Mouse (Mus musculus) limb, embryonic 12.5 days (tissue): ENCODE measurements around the gene Ddx49. TPM values are rescaled to one million over a fixed set of nuclear protein-coding genes. Genes with fewer than 3 reads are reported as not detected.

Source experiments
- ATAC-seq: fragments of 200-750 bp; cut with Nextera tagmentation; 2 replicates; pipeline ENCODE4 v1.8.0; 2017; ENCODE audit warnings: low read depth, moderate TSS enrichment; ENCODE audit not compliant: insufficient number of reproducible peaks, insufficient read depth, low FRiP score, low TSS enrichment
- H3K27ac ChIP-seq: fragments of 300-500 bp; sonication (generic); 2 replicates; pipeline ENCODE4 v1.5.1; 2016; ENCODE audit warnings: mild to moderate bottlenecking, moderate library complexity
- H3K27me3 ChIP-seq: fragments of 300-500 bp; sonication (generic); 2 replicates; pipeline ENCODE4 v1.6.1; 2016; ENCODE audit warnings: mild to moderate bottlenecking, moderate library complexity
- H3K36me3 ChIP-seq: fragments of 300-500 bp; sonication (generic); 2 replicates; pipeline ENCODE4 v1.6.1; 2016; ENCODE audit warnings: mild to moderate bottlenecking, moderate library complexity
- H3K4me1 ChIP-seq: fragments of 300-500 bp; sonication (generic); replicated peaks from 2 replicates; pipeline ENCODE4 v1.6.1; 2016
- H3K4me2 ChIP-seq: fragments of 300-500 bp; sonication (generic); 2 replicates; pipeline ENCODE4 v1.6.1; 2016; ENCODE audit warnings: mild to moderate bottlenecking, moderate library complexity
- H3K4me3 ChIP-seq: fragments of 300-500 bp; sonication (generic); replicated peaks from 2 replicates; pipeline ENCODE4 v1.5.1; 2016; ENCODE audit warnings: mild to moderate bottlenecking
- H3K9ac ChIP-seq: fragments of 300-500 bp; sonication (generic); replicated peaks from 2 replicates; pipeline ENCODE4 v1.6.1; 2016; ENCODE audit warnings: mild to moderate bottlenecking, moderate library complexity
- H3K9me3 ChIP-seq: fragments of 300-500 bp; sonication (generic); 2 replicates; pipeline ENCODE4 v1.6.1; 2016; ENCODE audit warnings: mild to moderate bottlenecking, moderate library complexity
- WGBS: fragments of 180-500 bp; shearing (Covaris S2); methylation state at CpG from one replicate; pipeline ENCODE4 v1.1.7; 2016; 5-methylcytosine and 5-hydroxymethylcytosine counted together
- polyA plus RNA-seq: library from polyadenylated mRNA; unstranded; fragments of >200 nt; fragmentation: Nextera tagmentation; extraction: Ambion mirVana; gene quantifications from 2 replicates; pipeline ENCODE4 v1.2.1, GENCODE M21; 2016

The Ddx49 gene
- polyA plus RNA-seq, 1 experiment from 2014 or later, result 52.0 TPM

DNA sequence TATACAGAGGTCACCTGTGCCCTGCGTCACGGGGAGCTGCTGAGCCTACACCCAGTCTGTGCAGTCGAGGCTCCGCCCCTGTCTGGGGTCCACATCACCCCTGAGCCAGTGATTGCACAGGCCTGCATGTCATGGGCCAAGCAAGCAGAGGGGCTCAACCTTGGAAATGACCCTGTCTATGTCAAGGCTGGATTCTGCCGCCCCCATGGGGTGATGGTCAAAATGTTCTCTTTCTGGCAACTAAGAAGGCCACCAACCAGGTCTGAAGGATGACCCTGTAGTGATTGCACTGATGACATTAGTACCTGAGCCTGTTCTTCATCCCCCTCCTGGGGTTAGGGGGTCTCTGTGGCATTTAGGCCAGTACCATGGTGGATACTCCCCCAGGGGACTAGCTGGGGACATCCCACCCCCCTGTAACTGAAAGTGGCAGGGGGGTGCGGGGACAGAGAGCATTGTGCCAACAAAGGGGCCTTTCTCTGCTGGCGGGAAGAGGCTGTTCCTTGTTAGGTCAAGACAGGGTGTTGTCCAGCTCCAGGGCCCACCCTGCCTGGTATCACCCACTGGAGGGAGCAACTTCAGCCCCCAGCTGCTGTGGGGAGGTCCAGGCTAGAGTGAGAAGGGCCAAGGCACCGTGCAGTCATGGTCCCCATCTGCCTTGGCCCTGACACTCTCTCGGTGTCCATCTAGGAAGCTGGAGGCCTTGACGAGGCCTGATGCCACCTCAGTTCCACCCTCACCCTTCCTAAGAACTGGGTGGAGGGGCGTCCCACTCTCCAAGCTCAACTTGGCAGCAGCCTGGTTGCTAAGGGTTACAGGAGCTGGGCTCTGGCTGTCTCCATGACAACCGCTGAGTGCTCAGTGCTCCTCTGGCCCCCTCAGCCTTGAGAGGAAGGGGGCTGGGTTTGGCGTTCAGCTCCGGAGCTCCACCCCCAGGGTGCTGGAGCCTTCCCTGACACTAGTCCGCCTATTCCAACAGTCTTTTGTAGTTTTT lies 14.5 kb upstream of the Ddx49 start:
- Histone ChIP-seq H3K4me2 (peak overlapping the region; percentile 80), H3K27me3 (no peaks in the 10 kb centered on the region), H3K4me1 (peaks cover 32% of the 10 kb centered on the region), H3K9ac (peak overlapping the region; percentile 72), H3K9me3 (no peaks in the 10 kb centered on the region), H3K27ac (peak overlapping the region; percentile 84), H3K4me3 (peak overlapping the region; percentile 63), H3K36me3 (peaks cover 25% of the 10 kb centered on the region)
- WGBS, result 13% methylated on average over 15 of the region's 15 CpGs
- ATAC-seq, result peak; percentile 72

DNA sequence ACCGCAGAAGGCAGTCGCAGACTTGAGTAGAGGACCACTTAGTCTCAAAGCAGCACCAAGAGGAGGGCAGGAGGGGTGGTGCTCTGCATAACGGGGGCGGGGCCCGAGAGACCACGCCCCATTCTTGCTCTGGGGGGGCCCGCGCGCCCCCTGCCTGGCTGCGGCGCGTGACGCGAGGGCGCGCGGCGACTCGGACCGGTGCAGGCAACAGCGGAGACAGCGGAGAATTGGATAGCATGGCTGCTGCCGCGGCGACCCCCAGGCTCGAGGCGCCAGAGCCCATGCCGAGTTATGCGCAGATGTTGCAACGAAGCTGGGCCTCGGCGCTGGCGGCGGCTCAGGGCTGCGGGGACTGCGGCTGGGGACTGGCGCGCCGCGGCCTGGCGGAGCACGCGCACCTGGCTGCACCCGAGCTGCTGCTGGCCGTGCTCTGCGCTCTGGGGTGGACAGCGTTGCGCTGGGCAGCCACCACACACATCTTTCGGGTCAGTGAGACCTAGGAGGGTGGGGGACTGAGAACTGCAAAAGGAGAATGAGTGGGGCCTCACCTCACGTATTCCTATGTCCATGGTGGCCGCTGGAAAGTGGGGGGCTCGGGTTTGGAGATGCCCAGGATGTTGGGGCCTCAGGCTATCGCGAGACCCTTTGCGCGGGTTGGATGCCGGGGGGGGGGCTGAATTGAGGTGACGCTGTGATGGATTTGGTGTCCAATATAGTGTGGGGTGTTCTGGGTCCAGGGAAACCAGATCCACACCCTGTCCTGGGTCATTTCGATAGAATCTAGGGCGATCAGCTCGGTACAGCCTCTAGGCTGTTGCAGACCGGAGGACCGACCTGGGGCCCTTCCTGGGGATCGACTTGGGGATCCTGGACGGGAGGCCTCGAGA lies 13.6 kb upstream of the Ddx49 start, which contains the start of gene Cers1:
Gene Cers1, plus strand, starts transcription at position 152 of the 887 bp plus-strand sequence.
- Histone ChIP-seq H3K4me2 (peak within 1 kb of the TSS; percentile 80), H3K27ac (peak within 1 kb of the TSS; percentile 84), H3K9ac (peak within 1 kb of the TSS; percentile 72), H3K27me3 (no peaks in the 10 kb centered on the region), H3K4me3 (peak within 1 kb of the TSS; percentile 63), H3K9me3 (no peaks in the 10 kb centered on the region), H3K4me1 (peaks cover 32% of the 10 kb centered on the region), H3K36me3 (peaks cover 34% of the 10 kb centered on the region)
- peak; percentile 49 for ATAC-seq
- WGBS, result 2% methylated on average over 66 of the region's 66 CpGs

DNA sequence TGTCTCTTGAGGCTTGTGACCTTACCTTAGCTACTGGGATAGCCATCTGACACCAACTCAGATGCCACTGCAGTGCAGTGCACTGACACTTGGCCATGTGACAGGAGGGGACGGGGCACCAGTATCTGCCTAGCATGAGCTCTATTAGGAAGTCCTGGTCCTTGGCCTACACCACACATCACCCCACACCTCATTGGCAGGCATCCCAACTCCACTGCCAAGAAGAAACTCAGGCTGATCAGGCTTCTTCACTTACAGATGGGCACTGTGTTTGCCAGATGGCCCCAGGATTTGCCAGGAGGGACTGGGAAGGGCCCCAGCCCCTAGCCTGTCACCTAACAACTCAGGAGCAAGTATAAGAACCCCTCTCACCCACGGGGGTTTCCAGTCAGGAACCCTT lies 11.1 kb upstream of the Ddx49 start:
- H3K4me2 ChIP-seq, result no peak overlapping the region
- no peak overlapping the region for H3K27ac ChIP-seq
- ATAC-seq, result no peak
- H3K4me3 ChIP-seq, result no peak overlapping the region
- H3K9me3 ChIP-seq, result no peaks in the 10 kb centered on the region
- H3K36me3 ChIP-seq, result peaks cover 54% of the 10 kb centered on the region
- 91% methylated on average over 2 of the region's 2 CpGs for WGBS
- H3K9ac ChIP-seq, result no peak overlapping the region
- no peaks in the 10 kb centered on the region for H3K27me3 ChIP-seq
- peaks cover 32% of the 10 kb centered on the region for H3K4me1 ChIP-seq

DNA sequence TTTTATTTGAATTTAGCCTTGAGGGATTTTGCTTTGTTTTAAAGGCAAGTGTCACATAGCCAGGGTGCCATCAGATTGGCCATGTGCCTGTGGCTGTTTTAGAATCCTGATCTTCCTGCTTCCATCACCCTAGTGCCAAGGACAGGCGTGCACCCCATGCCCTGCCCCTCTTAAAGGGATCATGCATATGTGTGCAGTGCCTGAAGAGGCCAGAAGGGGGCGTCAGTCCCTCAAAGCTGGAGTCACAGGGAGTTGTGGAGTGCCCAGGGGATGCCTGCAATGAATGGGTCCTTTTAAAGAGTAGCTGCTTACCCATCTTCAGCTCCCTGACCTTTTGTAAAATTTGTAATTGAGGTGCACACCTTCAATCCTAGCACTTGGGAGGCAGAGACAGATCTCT lies 7.0 kb upstream of the Ddx49 start:
- Histone ChIP-seq H3K9me3 (no peaks in the 10 kb centered on the region), H3K27me3 (no peaks in the 10 kb centered on the region), H3K27ac (no peak overlapping the region), H3K4me3 (no peak overlapping the region), H3K4me2 (no peak overlapping the region), H3K36me3 (peaks cover 88% of the 10 kb centered on the region), H3K9ac (no peak overlapping the region), H3K4me1 (no peaks in the 10 kb centered on the region)
- WGBS, result 37% methylated on average over 2 of the region's 2 CpGs
- no peak for ATAC-seq

DNA sequence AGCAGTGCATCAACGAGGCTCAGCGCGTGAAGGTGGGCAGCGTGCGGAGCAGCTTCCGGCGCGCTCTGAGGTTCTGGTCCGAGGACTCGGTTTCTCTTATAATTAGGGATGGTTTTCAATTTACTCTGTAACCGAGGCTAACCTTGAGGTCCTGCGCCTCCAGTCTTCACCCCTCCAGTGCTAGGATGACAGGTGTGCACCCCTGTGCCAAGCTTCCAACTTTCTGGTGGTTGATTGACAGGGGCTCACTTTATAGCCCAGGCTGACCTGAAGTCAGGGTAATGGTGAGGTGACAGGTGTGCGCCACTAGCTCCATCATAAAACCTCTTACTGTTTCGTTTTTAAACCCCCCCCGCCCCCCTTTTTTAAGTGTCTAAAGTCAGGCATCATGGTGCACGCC lies 612 bp upstream of the Ddx49 start:
- Histone ChIP-seq H3K9ac (peak overlapping the region; percentile 76), H3K36me3 (peaks cover 59% of the 10 kb centered on the region), H3K4me3 (peak overlapping the region; percentile 77), H3K9me3 (no peaks in the 10 kb centered on the region), H3K27ac (peak overlapping the region; percentile 75), H3K4me1 (peaks cover 20% of the 10 kb centered on the region), H3K4me2 (peak overlapping the region; percentile 95), H3K27me3 (no peaks in the 10 kb centered on the region)
- no peak for ATAC-seq
- WGBS, result 4% methylated on average over 16 of the region's 16 CpGs

DNA sequence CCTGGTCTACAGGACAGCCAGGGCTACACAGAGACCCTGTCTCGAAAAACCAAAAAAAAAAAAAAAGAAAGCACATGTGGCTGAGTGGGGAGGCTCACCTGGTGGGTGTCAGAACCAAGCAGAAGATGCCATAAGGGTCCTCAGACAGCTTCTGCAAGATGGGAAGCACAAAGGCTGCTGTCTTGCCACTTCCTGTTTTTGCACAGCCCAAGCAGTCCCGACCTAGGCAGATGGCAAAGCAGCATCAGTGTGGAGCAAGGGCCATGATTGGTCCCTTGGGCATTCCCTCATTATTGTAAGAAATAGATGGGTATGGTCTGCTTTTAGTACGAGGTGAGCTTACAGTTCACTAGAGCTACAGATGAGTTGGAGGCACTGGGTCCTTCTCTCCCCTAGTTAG lies 1.4 kb downstream of the Ddx49 start:
- peaks cover 61% of the 10 kb centered on the region for H3K36me3 ChIP-seq
- peak overlapping the region; percentile 95; the same call in 1 of the 2 replicates for H3K4me2 ChIP-seq
- H3K4me1 ChIP-seq, result peaks cover 20% of the 10 kb centered on the region
- no peak for ATAC-seq
- H3K4me3 ChIP-seq, result peak overlapping the region; percentile 77; the same call in 1 of the 2 replicates
- H3K9ac ChIP-seq, result no peak overlapping the region
- 88% methylated on average over 3 of the region's 3 CpGs for WGBS
- no peaks in the 10 kb centered on the region for H3K9me3 ChIP-seq
- no peaks in the 10 kb centered on the region for H3K27me3 ChIP-seq
- H3K27ac ChIP-seq, result no peak overlapping the region

DNA sequence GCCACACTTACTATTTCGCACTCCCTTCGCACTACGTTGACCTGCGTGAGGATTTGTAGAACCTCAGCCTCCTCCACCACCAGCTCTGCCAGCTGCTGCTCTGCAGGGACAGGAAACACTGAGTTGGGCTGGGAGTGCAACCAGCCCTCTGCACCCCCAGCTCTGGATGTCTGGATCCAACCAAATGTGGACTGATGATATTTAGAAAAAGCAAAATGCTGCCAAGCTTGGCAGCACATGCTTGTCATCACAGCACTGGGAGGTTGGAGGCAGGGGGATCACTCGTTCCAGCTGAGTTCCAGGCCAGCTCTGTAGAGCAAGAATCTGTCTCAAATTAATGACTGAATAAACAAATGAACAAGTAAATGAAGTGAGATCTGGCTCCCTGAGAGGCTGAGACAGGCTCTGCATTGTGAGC lies 8.3 kb downstream of the Ddx49 start:
- Histone ChIP-seq H3K9ac (no peak overlapping the region), H3K27me3 (no peaks in the 10 kb centered on the region), H3K36me3 (peaks cover 98% of the 10 kb centered on the region), H3K4me2 (no peak overlapping the region), H3K27ac (no peak overlapping the region), H3K4me3 (no peak overlapping the region), H3K9me3 (no peaks in the 10 kb centered on the region), H3K4me1 (no peaks in the 10 kb centered on the region)
- no peak for ATAC-seq
- 57% methylated on average over 5 of the region's 5 CpGs for WGBS

DNA sequence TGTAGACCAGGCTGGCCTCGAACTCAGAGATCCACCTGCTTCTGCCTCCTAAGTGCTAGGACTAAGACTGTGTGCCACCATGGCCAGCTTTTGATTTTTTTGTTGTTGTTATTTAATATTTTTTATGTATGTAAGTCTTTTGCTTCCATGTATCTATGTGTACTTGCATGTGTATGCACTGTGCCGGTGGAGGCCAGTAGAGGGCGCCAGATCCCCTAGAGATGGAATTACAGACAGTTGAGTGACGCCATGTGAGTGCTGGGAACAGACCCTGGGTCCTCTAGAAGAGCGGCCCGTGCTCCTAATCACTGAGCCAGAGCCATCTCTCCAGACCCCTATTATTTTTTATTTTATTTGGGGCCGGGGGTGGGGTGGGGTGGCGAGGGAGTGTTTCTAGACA lies 15.6 kb downstream of the Ddx49 start:
- Histone ChIP-seq H3K4me3 (no peak overlapping the region), H3K4me2 (no peak overlapping the region), H3K36me3 (peaks cover 74% of the 10 kb centered on the region), H3K9me3 (peaks cover 12% of the 10 kb centered on the region), H3K27me3 (no peaks in the 10 kb centered on the region), H3K9ac (no peak overlapping the region), H3K4me1 (peaks cover 19% of the 10 kb centered on the region), H3K27ac (no peak overlapping the region)
- ATAC-seq, result no peak
- WGBS, result 91% methylated on average over 8 of the region's 8 CpGs

DNA sequence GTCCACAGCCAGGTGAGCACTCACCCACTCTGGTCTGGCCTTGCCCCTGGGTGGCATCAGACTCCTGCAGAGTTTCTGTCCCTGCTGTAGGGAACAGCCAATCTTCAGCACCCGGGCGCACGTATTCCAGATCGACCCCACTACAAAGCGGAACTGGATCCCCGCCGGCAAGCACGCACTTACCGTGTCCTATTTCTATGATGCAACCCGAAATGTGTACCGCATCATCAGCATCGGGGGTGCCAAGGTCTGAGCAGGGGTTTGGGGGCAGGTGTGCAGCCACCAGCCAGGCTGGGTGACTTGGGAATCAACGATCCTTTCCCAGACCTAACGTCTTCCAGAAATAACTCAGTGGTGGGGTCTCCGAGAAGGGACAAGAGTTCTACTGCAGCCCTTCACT lies 17.0 kb downstream of the Ddx49 start:
- Histone ChIP-seq H3K9ac (no peak overlapping the region), H3K4me1 (peaks cover 20% of the 10 kb centered on the region), H3K27me3 (no peaks in the 10 kb centered on the region), H3K9me3 (peaks cover 12% of the 10 kb centered on the region), H3K4me2 (no peak overlapping the region), H3K27ac (no peak overlapping the region), H3K4me3 (0 out of 2 replicates have a peak overlapping the region, but pooled peaks have one; percentile 1), H3K36me3 (peaks cover 59% of the 10 kb centered on the region)
- 95% methylated on average over 15 of the region's 15 CpGs for whole genome bisulfite sequencing
- ATAC-seq, result no peak

DNA sequence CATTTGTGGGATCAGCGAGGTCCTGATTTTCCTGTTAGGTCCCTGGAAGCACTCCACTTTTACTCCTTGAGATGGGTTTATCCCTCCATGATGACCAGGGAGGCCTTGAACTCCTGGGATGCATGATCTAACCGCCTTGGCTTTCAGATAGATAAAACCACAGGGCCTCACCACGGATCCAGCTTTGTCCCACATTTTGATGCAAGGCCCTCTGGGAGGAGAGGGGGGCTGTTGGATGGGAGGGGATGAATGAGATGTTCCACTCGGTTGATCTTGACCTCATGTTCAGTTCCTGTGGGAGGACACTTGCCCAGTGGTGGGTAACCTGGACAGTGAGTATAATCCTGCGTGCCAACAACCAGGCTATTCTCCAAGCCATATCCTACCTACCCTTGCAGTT lies 17.9 kb downstream of the Ddx49 start:
- ATAC-seq, result no peak
- Histone ChIP-seq H3K36me3 (peaks cover 50% of the 10 kb centered on the region), H3K27me3 (no peaks in the 10 kb centered on the region), H3K9ac (no peak overlapping the region), H3K27ac (no peak overlapping the region), H3K4me2 (peak overlapping the region; percentile 81), H3K9me3 (peaks cover 12% of the 10 kb centered on the region), H3K4me1 (peaks cover 20% of the 10 kb centered on the region), H3K4me3 (peak overlapping the region; percentile 92)
- 83% methylated on average over 5 of the region's 5 CpGs for WGBS
